Mouse (Mus musculus) E14TG2a.4 (cell line): ENCODE measurements around the gene Slc25a21.

Source experiments
- H3K27me3 ChIP-seq: 2 replicates; pipeline ENCODE4 v1.6.1; 2014; ENCODE audit warnings: low read length, control low read depth; ENCODE audit not compliant: insufficient read depth
- H3K36me3 ChIP-seq: 2 replicates; pipeline ENCODE4 v1.6.1; 2014; ENCODE audit warnings: low read length, control low read depth; ENCODE audit not compliant: insufficient read depth
- H3K4me1 ChIP-seq: replicated peaks from 2 replicates; pipeline ENCODE4 v1.6.1; 2014; ENCODE audit warnings: low read depth, low read length, control low read depth
- H3K4me3 ChIP-seq: replicated peaks from 2 replicates; pipeline ENCODE4 v1.5.1; 2014; ENCODE audit warnings: mild to moderate bottlenecking, low read length
- H3K9me3 ChIP-seq: 2 replicates; pipeline ENCODE4 v1.6.1; 2014; ENCODE audit warnings: low read length, control low read depth
- CTCF ChIP-seq: conservative IDR thresholded peaks from 2 replicates; pipeline ENCODE4 v1.5.1; 2014; ENCODE audit warnings: low read length
- NANOG ChIP-seq: IDR thresholded peaks from 2 replicates; pipeline ENCODE4 v1.6.1; 2014; ENCODE audit warnings: borderline replicate concordance, low read length, mixed read lengths
- POU5F1 ChIP-seq: IDR thresholded peaks from 2 replicates; pipeline ENCODE4 v1.6.1; 2014; ENCODE audit warnings: low read length, borderline replicate concordance

The Slc25a21 gene

GRCm38 (mm10) chr12:57197363-57198026, at the start of gene Slc25a21:
Slc25a21 (minus strand) TSS chr12:57197472.
- Histone ChIP-seq H3K27me3 (peaks cover 37% of the 10 kb centered on the region), H3K9me3 (no peaks in the 10 kb centered on the region), H3K36me3 (no peaks in the 10 kb centered on the region), H3K4me1 (peaks cover 6% of the 10 kb centered on the region), H3K4me3 (peak within 1 kb of the TSS; percentile 78)
- TF ChIP-seq POU5F1 (no peak), NANOG (no peak), CTCF (no peak)

GRCm38 (mm10) chr12:57243671-57244495, 46.6 kb upstream of the Slc25a21 start:
- no peaks in the 10 kb centered on the region for H3K27me3 ChIP-seq
- H3K4me3 ChIP-seq, result no peak overlapping the region
- H3K9me3 ChIP-seq, result no peaks in the 10 kb centered on the region
- peaks cover 37% of the 10 kb centered on the region for H3K36me3 ChIP-seq
- TF ChIP-seq NANOG, result no peak
- TF ChIP-seq CTCF, result no peak
- no peak for TF ChIP-seq POU5F1
- H3K4me1 ChIP-seq, result peaks cover 42% of the 10 kb centered on the region

GRCm38 (mm10) chr12:57233386-57233785, 36.1 kb upstream of the Slc25a21 start:
- peaks cover 40% of the 10 kb centered on the region for H3K36me3 ChIP-seq
- peak overlapping the region; percentile 53; the same call in 1 of the 2 replicates for H3K4me3 ChIP-seq
- H3K4me1 ChIP-seq, result peaks cover 51% of the 10 kb centered on the region
- no peaks in the 10 kb centered on the region for H3K9me3 ChIP-seq
- TF ChIP-seq CTCF (no peak), NANOG (no peak)
- H3K27me3 ChIP-seq, result no peaks in the 10 kb centered on the region

GRCm38 (mm10) chr12:57231085-57231875, 34.0 kb upstream of the Slc25a21 start:
- no peaks in the 10 kb centered on the region for H3K27me3 ChIP-seq
- peaks cover 57% of the 10 kb centered on the region for H3K4me1 ChIP-seq
- H3K4me3 ChIP-seq, result peak overlapping the region; percentile 92
- TF ChIP-seq CTCF (no peak), POU5F1 (no peak), NANOG (no peak)
- H3K36me3 ChIP-seq, result peaks cover 29% of the 10 kb centered on the region
- H3K9me3 ChIP-seq, result no peaks in the 10 kb centered on the region

GRCm38 (mm10) chr12:57230192-57230706, 33.0 kb upstream of the Slc25a21 start, which contains the start of the genes Prps1l3 and Mipol1:
Prps1l3 (plus strand) TSS chr12:57230412.
Mipol1 (plus strand) TSS chr12:57230427.
- Histone ChIP-seq H3K4me3 (peak within 1 kb of the TSS; percentile 92), H3K4me1 (peaks cover 54% of the 10 kb centered on the region), H3K9me3 (no peaks in the 10 kb centered on the region), H3K36me3 (peaks cover 21% of the 10 kb centered on the region), H3K27me3 (no peaks in the 10 kb centered on the region)
- no peak for TF ChIP-seq NANOG
- TF ChIP-seq CTCF, result no peak
- no peak for TF ChIP-seq POU5F1

- no peak for TF ChIP-seq CTCF
- no peak for TF ChIP-seq NANOG
- no peak for TF ChIP-seq POU5F1
- Histone ChIP-seq H3K27me3 (no peaks in the 10 kb centered on the region), H3K4me1 (peaks cover 49% of the 10 kb centered on the region)
Measured at GRCm38 (mm10) chr12:57229703-57230102, 32.4 kb upstream of the Slc25a21 start.

GRCm38 (mm10) chr12:57227776-57228175, 30.5 kb upstream of the Slc25a21 start:
- Histone ChIP-seq H3K4me3 (no peak overlapping the region), H3K4me1 (peaks cover 46% of the 10 kb centered on the region), H3K27me3 (no peaks in the 10 kb centered on the region), H3K9me3 (no peaks in the 10 kb centered on the region), H3K36me3 (peaks cover 13% of the 10 kb centered on the region; the same call in 1 of the 2 replicates)
- TF ChIP-seq CTCF (no peak), POU5F1 (no peak), NANOG (no peak)

More at GRCm38 (mm10) chr12:57229703-57230102, 32.4 kb upstream of the Slc25a21 start:
- Histone ChIP-seq H3K4me3 (peak overlapping the region; percentile 92), H3K9me3 (no peaks in the 10 kb centered on the region), H3K36me3 (peaks cover 16% of the 10 kb centered on the region)
